Mouse (Mus musculus) gastrocnemius, postnatal 25 days (tissue): ENCODE data around the gene Rrm2. TPM values are rescaled to one million over a fixed set of nuclear protein-coding genes. Genes with fewer than 3 reads are reported as not detected.

ENCODE experiments used
- DNase-seq: peaks from one replicate; pipeline ENCODE4 v3.0.0; 2022
- total RNA-seq, 2 experiments: library from RNA; stranded (reverse); gene quantifications; 1 replicate in 1 of 2; 2 replicates in 1 of 2; pipeline ENCODE4 v1.2.3; 2021

Gene Rrm2
- total RNA-seq, 2 experiments from 2014 or later, result 1.8 to 3.6 TPM

DNA sequence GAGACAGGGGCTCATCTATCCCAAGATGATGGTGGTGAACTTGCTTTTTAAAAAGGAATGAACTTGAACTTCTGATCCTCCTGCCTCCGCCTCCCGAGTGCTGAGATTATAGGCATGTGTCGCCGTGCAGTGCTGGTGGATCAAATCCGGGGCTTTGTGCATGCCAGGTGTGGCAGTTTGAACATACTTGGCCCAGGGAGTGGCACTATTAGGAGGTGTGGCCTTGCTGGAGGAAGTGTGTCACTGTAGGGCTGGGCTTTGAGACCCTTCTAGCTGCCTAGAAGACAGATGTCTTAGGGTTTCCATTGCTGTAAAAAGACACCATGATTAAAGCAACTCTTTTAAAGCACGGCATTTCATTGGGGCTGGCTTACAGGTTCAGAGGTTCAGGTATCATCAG, 42.5 kb downstream of the Rrm2 start:
- DNase-seq, result no peak

DNA sequence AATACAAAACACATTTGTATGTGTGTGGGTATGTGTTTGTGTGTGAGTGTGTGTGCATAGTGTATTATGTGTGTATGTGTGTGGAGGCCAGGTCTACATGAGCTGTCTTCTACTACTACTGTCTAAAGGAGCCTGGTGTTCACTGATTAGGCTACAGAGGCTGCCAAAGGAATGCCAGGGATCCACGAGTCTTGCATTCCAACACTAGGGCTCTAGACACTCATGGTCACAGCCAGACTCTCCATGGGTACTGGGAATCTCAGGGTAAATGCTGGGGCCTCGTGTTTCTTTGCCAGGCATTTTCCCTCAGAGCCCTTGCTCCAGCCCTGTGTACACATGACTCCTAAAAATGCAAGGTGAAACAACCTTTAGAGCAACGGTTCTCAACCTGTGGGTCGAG, 45.6 kb downstream of the Rrm2 start:
- DNase-seq, result no peak

- no peak for DNase-seq
These were observed 46.7 kb downstream of the Rrm2 start for GRCm38 (mm10) chr12:24754693-24755092.

DNA sequence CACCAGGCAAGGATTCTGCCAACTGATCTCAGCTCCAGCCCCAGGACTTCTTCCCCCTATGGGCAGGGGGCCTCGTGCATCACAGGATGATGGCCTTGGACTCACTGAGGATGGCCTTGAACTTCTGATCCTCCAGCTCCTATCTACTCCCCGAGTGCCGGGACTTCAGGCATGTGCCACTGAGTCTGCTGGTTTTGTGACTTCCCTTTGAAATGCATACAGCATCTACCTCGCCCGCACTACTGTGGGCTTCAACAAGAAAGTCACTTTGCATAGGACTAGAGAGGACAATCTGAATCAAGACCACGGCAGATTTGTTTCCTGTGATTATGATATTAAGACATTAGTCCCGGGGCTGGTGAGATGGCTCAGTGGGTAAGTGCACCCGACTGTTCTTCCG, 47.4 kb downstream of the Rrm2 start:
- DNase-seq, result no peak

DNA sequence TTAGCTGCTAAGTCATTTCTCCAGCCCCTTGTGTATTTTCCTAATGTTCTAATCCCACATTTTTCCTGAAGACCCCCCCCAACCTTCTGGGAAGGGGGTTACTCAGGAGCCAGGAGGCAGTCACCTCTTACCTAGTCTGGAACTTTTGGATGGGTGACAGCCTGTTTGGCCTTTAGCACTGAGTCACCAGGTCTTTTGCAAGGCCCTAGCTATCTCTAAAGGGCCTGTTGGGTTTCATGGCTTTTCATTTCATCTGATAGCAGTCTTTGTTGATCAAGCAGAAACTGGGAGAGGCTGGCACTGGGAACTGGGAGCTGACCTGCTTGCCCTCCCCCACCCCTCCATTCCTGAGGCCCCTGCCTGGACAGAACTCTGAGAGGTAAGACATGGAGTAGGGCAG, 49.3 kb downstream of the Rrm2 start:
- no peak for DNase-seq

DNA sequence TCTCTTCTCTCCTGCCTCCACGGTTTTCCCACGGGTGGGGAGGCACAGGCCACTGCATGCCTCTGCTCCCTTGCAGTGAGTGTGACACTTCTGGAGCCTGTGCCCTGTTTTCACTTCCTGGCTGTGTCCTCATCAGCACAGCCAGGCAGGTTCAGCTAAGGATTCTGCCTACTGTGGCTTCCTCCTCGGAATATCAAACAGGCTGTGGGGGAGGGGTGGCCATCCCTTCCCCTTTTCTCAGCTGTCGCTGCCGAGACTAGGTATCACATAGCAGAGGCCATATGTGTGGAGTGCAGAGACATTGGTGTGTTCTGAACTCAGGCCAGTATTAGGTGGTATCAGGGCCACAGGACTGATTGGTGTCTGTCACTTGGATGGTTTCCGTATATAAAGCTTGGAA, 50.3 kb downstream of the Rrm2 start:
- DNase-seq, result no peak

DNA sequence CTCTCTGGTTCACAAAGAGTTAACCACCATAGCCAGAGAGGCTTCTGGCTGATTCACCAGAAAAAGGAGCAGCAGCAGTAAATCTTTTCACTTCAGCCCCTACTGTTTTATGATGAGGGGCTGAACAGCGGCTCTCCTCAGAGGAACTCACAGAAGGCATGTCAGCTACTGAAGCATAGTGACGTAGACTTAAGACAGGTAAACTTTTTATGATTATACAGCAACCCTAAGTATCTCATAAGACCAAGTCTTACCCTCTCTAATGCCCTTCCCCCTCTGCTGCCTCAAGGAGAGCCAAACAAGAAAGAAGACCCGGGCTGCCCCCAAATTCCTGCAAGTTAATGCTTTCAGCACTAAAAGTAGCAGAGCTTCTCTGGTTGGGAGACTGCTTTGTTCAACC, 54.2 kb downstream of the Rrm2 start:
- no peak for DNase-seq

Other genes starting within 250 kb of the Rrm2 start
- 1 to 10 TPM; 6.3 to 6.6 TPM for gene Taf1b, start 209.9 kb upstream of the Rrm2 start, total RNA-seq
- under 1 TPM; 0.15 to 0.29 TPM for gene Grhl1, start 136.0 kb upstream of the Rrm2 start, total RNA-seq
- gene Klf11, start 57.0 kb upstream of the Rrm2 start, total RNA-seq, result 1 to 10 TPM; 4.8 to 6.9 TPM
- gene Cys1, start 26.4 kb upstream of the Rrm2 start, total RNA-seq, result 1 to 10 TPM; 3.0 to 3.5 TPM
- gene Mboat2, start 122.6 kb downstream of the Rrm2 start, total RNA-seq, result 1 to 10 TPM; 1.9 to 3.7 TPM